Mouse (Mus musculus): ENCODE data around the gene Sbno2. TPM values are rescaled to one million over a fixed set of nuclear protein-coding genes. Genes with fewer than 3 reads are reported as not detected.
"Not testable (repeated sequence)": the region's sequence is repeated elsewhere in the genome, so short reads cannot be mapped to it uniquely, and the experiment has no call there.

Sbno2 gene
- polyA plus RNA-seq, 1 experiment: 25.4 TPM

GRCm38 (mm10) chr10:80051618-80052373 is 53.6 kb downstream of the Sbno2 start:
- DNase-seq: no peak
- H3K4me3 ChIP-seq (replicated peaks; ENCODE audit: insufficient read depth, low read depth, low read length): no peak overlapping the region
- H3K4me1 ChIP-seq (ENCODE audit: control insufficient read depth, insufficient read depth, low read length): peaks cover 8% of the 10 kb centered on the region; the same call in 1 of the 2 replicates
- WGBS: 61% methylated on average over 14 of the region's 14 CpGs
- H3K27me3 ChIP-seq (ENCODE audit: control insufficient read depth, insufficient read depth, low read length): no peaks in the 10 kb centered on the region
- TF ChIP-seq POLR2A (IDR thresholded peaks at IDR 0.05; ENCODE audit: borderline replicate concordance, insufficient read depth, low read length) (no peak), CTCF (IDR thresholded peaks at IDR 0.05; ENCODE audit: borderline replicate concordance, insufficient read depth, low read depth, low read length) (no peak)
- no peak overlapping the region for H3K27ac ChIP-seq (ENCODE audit: insufficient read depth, low read length)

DNA sequence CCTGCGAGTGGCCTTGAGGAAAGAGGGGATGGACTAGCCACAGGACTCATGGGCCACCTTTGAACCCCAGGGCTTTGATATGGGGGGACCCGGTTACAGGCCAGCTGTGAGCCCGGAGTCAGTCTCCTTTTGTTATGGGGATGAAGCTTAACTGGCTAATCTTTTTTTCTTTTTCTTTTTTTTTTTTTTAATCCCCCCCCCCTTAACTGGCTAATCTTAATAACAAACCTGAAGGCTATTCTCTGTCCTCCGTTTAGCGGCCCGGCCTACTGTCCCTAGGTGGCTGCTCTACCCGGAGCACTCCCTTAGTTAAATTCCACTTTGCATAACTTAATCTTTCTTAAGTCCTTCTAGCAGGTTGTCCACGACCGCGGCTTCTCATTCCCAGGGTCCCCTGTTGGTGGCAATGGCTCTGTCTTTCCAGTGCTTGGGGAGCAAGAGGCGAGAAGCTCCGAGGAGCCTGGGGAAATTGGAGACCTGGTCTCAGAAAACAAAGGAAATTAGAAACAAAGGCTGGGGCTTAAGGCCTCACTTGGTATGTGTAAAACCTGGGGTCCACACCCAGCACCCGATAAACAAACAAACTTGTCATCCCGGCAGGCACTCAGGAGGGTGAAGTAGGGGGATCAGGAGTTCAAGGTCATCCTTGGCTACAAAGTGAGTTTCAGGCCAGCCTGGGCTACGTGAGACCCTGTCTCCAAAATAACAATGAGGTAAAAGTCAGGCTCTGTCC is 54.3 kb downstream of the Sbno2 start:
- no peak for DNase-seq
- Histone ChIP-seq H3K27ac (ENCODE audit: insufficient read depth, low read length) (no peak overlapping the region), H3K4me3 (replicated peaks; ENCODE audit: insufficient read depth, low read depth, low read length) (no peak overlapping the region), H3K27me3 (ENCODE audit: control insufficient read depth, insufficient read depth, low read length) (no peaks in the 10 kb centered on the region), H3K4me1 (ENCODE audit: control insufficient read depth, insufficient read depth, low read length) (peaks cover 8% of the 10 kb centered on the region; the same call in 1 of the 2 replicates)
- TF ChIP-seq CTCF (IDR thresholded peaks at IDR 0.05; ENCODE audit: borderline replicate concordance, insufficient read depth, low read depth, low read length): no peak
- no peak for TF ChIP-seq POLR2A (IDR thresholded peaks at IDR 0.05; ENCODE audit: borderline replicate concordance, insufficient read depth, low read length)
- whole genome bisulfite sequencing: 53% methylated on average over 15 of the region's 15 CpGs

- Histone ChIP-seq H3K27me3 (ENCODE audit: control insufficient read depth, insufficient read depth, low read length) (no peaks in the 10 kb centered on the region), H3K4me1 (ENCODE audit: control insufficient read depth, insufficient read depth, low read length) (peaks cover 1% of the 10 kb centered on the region; the same call in 1 of the 2 replicates), H3K4me3 (replicated peaks; ENCODE audit: insufficient read depth, low read depth, low read length) (no peak overlapping the region), H3K27ac (ENCODE audit: insufficient read depth, low read length) (no peak overlapping the region)
- WGBS: 53% methylated on average over 6 of the region's 6 CpGs
- TF ChIP-seq POLR2A (IDR thresholded peaks at IDR 0.05; ENCODE audit: borderline replicate concordance, insufficient read depth, low read length) (no peak), CTCF (IDR thresholded peaks at IDR 0.05; ENCODE audit: borderline replicate concordance, insufficient read depth, low read depth, low read length) (no peak)
- DNase-seq: no peak
Observed at GRCm38 (mm10) chr10:80050244-80050643, 55.1 kb downstream of the Sbno2 start.

GRCm38 (mm10) chr10:80048834-80049233 is 56.5 kb downstream of the Sbno2 start:
- H3K4me3 ChIP-seq (replicated peaks; ENCODE audit: insufficient read depth, low read depth, low read length): no peak overlapping the region
- H3K27ac ChIP-seq (ENCODE audit: insufficient read depth, low read length): no peak overlapping the region
- no peak for DNase-seq
- no peaks in the 10 kb centered on the region for H3K4me1 ChIP-seq (ENCODE audit: control insufficient read depth, insufficient read depth, low read length)
- 62% methylated on average over 3 of the region's 3 CpGs for WGBS
- TF ChIP-seq CTCF (IDR thresholded peaks at IDR 0.05; ENCODE audit: borderline replicate concordance, insufficient read depth, low read depth, low read length) (no peak), POLR2A (IDR thresholded peaks at IDR 0.05; ENCODE audit: borderline replicate concordance, insufficient read depth, low read length) (no peak)
- no peaks in the 10 kb centered on the region for H3K27me3 ChIP-seq (ENCODE audit: control insufficient read depth, insufficient read depth, low read length)

DNA sequence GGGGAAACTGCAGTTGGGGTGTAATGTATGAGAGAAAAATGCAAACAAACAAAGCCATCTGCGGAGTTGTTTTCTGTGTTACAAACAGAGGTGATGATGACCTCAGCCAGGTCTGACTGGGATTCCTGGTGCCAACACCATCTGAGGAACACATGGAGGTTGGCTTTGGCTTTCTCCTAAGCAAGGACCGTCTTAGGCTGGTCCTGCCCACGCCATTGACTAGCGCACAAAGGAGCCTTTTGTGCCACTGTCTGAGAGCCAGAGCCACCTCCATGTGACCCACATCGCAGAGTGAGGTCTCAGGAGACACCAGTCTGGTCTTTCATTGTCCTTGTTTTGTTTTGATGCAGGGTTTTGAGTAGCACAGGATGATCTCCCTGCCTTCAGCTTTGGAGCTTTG is 57.0 kb downstream of the Sbno2 start:
- Histone ChIP-seq H3K4me1 (ENCODE audit: control insufficient read depth, insufficient read depth, low read length) (no peaks in the 10 kb centered on the region), H3K4me3 (replicated peaks; ENCODE audit: insufficient read depth, low read depth, low read length) (no peak overlapping the region), H3K27me3 (ENCODE audit: control insufficient read depth, insufficient read depth, low read length) (no peaks in the 10 kb centered on the region), H3K27ac (ENCODE audit: insufficient read depth, low read length) (no peak overlapping the region)
- DNase-seq: no peak
- 26% methylated on average over 5 of the region's 5 CpGs for WGBS
- TF ChIP-seq CTCF (IDR thresholded peaks at IDR 0.05; ENCODE audit: borderline replicate concordance, insufficient read depth, low read depth, low read length): no peak
- TF ChIP-seq POLR2A (IDR thresholded peaks at IDR 0.05; ENCODE audit: borderline replicate concordance, insufficient read depth, low read length): no peak

GRCm38 (mm10) chr10:80047041-80047565 is 58.3 kb downstream of the Sbno2 start, which contains the start of gene Gpx4:
Gene Gpx4 (plus strand): TSS chr10:80047166.
- Histone ChIP-seq H3K4me3 (replicated peaks; ENCODE audit: insufficient read depth, low read depth, low read length) (no peak within 1 kb of the TSS), H3K27me3 (ENCODE audit: control insufficient read depth, insufficient read depth, low read length) (no peaks in the 10 kb centered on the region), H3K27ac (ENCODE audit: insufficient read depth, low read length) (no peak within 1 kb of the TSS), H3K4me1 (ENCODE audit: control insufficient read depth, insufficient read depth, low read length) (no peaks in the 10 kb centered on the region)
- WGBS: 57% methylated on average over 9 of the region's 9 CpGs
- DNase-seq: no peak
- TF ChIP-seq POLR2A (IDR thresholded peaks at IDR 0.05; ENCODE audit: borderline replicate concordance, insufficient read depth, low read length) (no peak), CTCF (IDR thresholded peaks at IDR 0.05; ENCODE audit: borderline replicate concordance, insufficient read depth, low read depth, low read length) (no peak)

GRCm38 (mm10) chr10:80045766-80046165 is 59.6 kb downstream of the Sbno2 start:
- no peak overlapping the region for H3K27ac ChIP-seq (ENCODE audit: insufficient read depth, low read length)
- H3K27me3 ChIP-seq (ENCODE audit: control insufficient read depth, insufficient read depth, low read length): no peaks in the 10 kb centered on the region
- no peak for DNase-seq
- WGBS: 79% methylated on average over 5 of the region's 5 CpGs
- no peak for TF ChIP-seq CTCF (IDR thresholded peaks at IDR 0.05; ENCODE audit: borderline replicate concordance, insufficient read depth, low read depth, low read length)
- TF ChIP-seq POLR2A (IDR thresholded peaks at IDR 0.05; ENCODE audit: borderline replicate concordance, insufficient read depth, low read length): no peak
- H3K4me1 ChIP-seq (ENCODE audit: control insufficient read depth, insufficient read depth, low read length): no peaks in the 10 kb centered on the region
- H3K4me3 ChIP-seq (replicated peaks; ENCODE audit: insufficient read depth, low read depth, low read length): no peak overlapping the region

DNA sequence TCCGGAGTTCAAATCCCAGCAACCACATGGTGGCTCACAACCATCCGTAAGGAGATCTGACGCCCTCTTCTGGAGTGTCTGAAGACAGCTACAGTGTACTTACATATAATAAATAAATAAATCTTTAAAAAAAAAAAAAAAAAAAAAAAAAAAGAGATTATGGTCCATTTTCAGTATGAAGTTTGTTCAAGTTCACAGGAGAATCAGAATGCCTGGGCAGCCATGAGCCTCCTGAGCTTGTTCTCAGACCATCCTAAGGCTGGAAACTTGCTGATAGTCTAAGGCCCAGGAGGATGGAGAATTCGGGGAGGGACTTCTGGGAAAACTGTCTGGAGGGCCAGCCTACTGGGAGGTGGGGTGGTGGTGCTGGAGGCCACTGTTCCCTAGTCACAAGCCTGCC is 60.0 kb downstream of the Sbno2 start:
- WGBS: 76% methylated on average over 4 of the region's 4 CpGs
- not testable (repeated sequence) for DNase-seq; H3K27ac ChIP-seq (ENCODE audit: insufficient read depth, low read length); H3K4me1 ChIP-seq (ENCODE audit: control insufficient read depth, insufficient read depth, low read length); H3K4me3 ChIP-seq (replicated peaks; ENCODE audit: insufficient read depth, low read depth, low read length); H3K27me3 ChIP-seq (ENCODE audit: control insufficient read depth, insufficient read depth, low read length)
